In the genomic region with DNA sequence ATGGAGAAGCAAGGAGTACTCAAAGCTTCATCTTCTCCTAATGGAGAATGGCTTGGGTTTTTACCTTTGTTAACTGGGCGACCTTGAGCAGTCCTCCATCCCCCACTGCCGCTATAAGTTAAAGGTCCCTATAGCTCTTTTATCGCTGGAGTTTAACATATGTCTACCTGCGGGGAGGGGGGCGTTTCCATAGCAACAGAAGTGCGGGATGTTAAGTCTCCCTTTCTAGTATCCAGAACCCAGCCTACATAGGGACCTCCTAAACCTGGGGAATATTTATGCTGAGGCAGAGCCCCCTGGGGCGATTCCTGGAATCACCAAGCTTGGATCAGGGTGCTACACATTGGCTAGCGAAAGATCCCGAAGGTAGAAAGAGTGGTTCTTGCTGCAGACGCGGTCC, we compare ENCODE assay signal across 9 mouse cellular contexts.
DNase-seq lines count a peak whose midpoint lies in the region; ATAC-seq and TF ChIP-seq lines count a peak whose summit lies in the region.
"Had no signal": no experiment of that assay in that cellular context is flagged by ENCODE, and none has a peak within 500 bp of the region (broad histone marks: within the 10 kb centered on the region; RNA-seq: fewer than 3 reads in every experiment).

No protein-coding gene starts in this region.

- peaks cover 25% of the 10 kb centered on the region for H3K27me3 ChIP-seq in embryonic facial prominence, embryonic 13.5 days
- peaks cover 46% of the 10 kb centered on the region for H3K27me3 ChIP-seq in embryonic facial prominence, embryonic 10.5 days (replicated peaks; ENCODE audit: low read depth, poor library complexity, severe bottlenecking)
- H3K27me3 ChIP-seq in hindbrain, embryonic 10.5 days (ENCODE audit: insufficient read depth, poor library complexity, severe bottlenecking) = peaks cover 17% of the 10 kb centered on the region; the same call in 1 of the 2 replicates
- H3K27me3 ChIP-seq in midbrain, embryonic 12.5 days = 0 out of 2 replicates have a peak, but pooled peaks cover 2% of the 10 kb centered on the region

- no peaks in the 10 kb centered on the region for H3K36me3 ChIP-seq in embryonic facial prominence, embryonic 13.5 days
- no peaks in the 10 kb centered on the region for H3K36me3 ChIP-seq in embryonic facial prominence, embryonic 10.5 days (replicated peaks)
- no peaks in the 10 kb centered on the region for H3K36me3 ChIP-seq in hindbrain, embryonic 10.5 days
- H3K36me3 ChIP-seq in midbrain, embryonic 12.5 days = no peaks in the 10 kb centered on the region
- H3K36me3 ChIP-seq: limb, embryonic 15.5 days had no signal

- H3K4me3 ChIP-seq in embryonic facial prominence, embryonic 13.5 days = no peak overlapping the region
- H3K4me3 ChIP-seq in embryonic facial prominence, embryonic 10.5 days = no peak overlapping the region
- H3K4me3 ChIP-seq in hindbrain, embryonic 10.5 days = no peak overlapping the region
- H3K4me3 ChIP-seq in midbrain, embryonic 12.5 days = no peak overlapping the region
- H3K4me3 ChIP-seq in layer of hippocampus, adult 2 months = no peak overlapping the region
- H3K4me3 ChIP-seq: limb, embryonic 15.5 days had no signal

- H3K9me3 ChIP-seq in embryonic facial prominence, embryonic 13.5 days = no peaks in the 10 kb centered on the region
- no peaks in the 10 kb centered on the region for H3K9me3 ChIP-seq in embryonic facial prominence, embryonic 10.5 days
- H3K9me3 ChIP-seq in hindbrain, embryonic 10.5 days = no peaks in the 10 kb centered on the region
- no peaks in the 10 kb centered on the region for H3K9me3 ChIP-seq in midbrain, embryonic 12.5 days
- H3K9me3 ChIP-seq: limb, embryonic 15.5 days had no signal

- no peak for ATAC-seq in embryonic facial prominence, embryonic 13.5 days (ENCODE audit: insufficient number of reproducible peaks, insufficient read depth, low FRiP score, low TSS enrichment, low read depth)
- ATAC-seq in midbrain, embryonic 12.5 days (ENCODE audit: low FRiP score, low read depth) = peak; percentile 39; the same call in 1 of the 2 replicates
- no peak for ATAC-seq in megakaryocyte progenitor cell, adult 5-6 weeks (replicated peaks; ENCODE audit: poor library complexity)

- no peak overlapping the region for H3K27ac ChIP-seq in embryonic facial prominence, embryonic 13.5 days
- H3K27ac ChIP-seq in embryonic facial prominence, embryonic 10.5 days (replicated peaks) = no peak overlapping the region
- H3K27ac ChIP-seq in hindbrain, embryonic 10.5 days = peak overlapping the region; percentile 57; the same call in 1 of the 2 replicates
- no peak overlapping the region for H3K27ac ChIP-seq in midbrain, embryonic 12.5 days (replicated peaks)
- H3K27ac ChIP-seq in layer of hippocampus, adult 2 months = no peak overlapping the region
- H3K27ac ChIP-seq: limb, embryonic 15.5 days had no signal

- H3K9ac ChIP-seq in embryonic facial prominence, embryonic 13.5 days = no peak overlapping the region
- H3K9ac ChIP-seq in midbrain, embryonic 12.5 days (replicated peaks) = no peak overlapping the region
- H3K9ac ChIP-seq: limb, embryonic 15.5 days had no signal

- TF ChIP-seq CTCF in layer of hippocampus, adult 2 months (conservative IDR thresholded peaks at IDR 0.05) = no peak

- 44% methylated on average over 11 of the region's 11 CpGs for WGBS in embryonic facial prominence, embryonic 13.5 days
- WGBS in embryonic facial prominence, embryonic 10.5 days = 43% methylated on average over 11 of the region's 11 CpGs
- 43% methylated on average over 11 of the region's 11 CpGs for WGBS in hindbrain, embryonic 10.5 days
- WGBS in midbrain, embryonic 12.5 days = 40% methylated on average over 11 of the region's 11 CpGs

- DNase-seq in embryonic facial prominence, embryonic 10.5 days (ENCODE audit: low spot score) = no peak
- peak; percentile 19 for DNase-seq in ZHBTc4 (ENCODE audit: low read depth, low spot score)
- no peak for DNase-seq in hindbrain, embryonic 10.5 days (ENCODE audit: low spot score)
- DNase-seq in layer of hippocampus, adult 2 months (ENCODE audit: low spot score in 2 of 2) = no peak
- no peak for DNase-seq in spleen, adult 12 weeks (ENCODE audit: low spot score)

- peak overlapping the region; percentile 39; the same call in 1 of the 2 replicates for H3K4me2 ChIP-seq in embryonic facial prominence, embryonic 13.5 days
- no peak overlapping the region for H3K4me2 ChIP-seq in midbrain, embryonic 12.5 days (replicated peaks)
- H3K4me2 ChIP-seq: limb, embryonic 15.5 days had no signal

- peaks cover 10% of the 10 kb centered on the region; the same call in 1 of the 2 replicates for H3K4me1 ChIP-seq in embryonic facial prominence, embryonic 13.5 days
- peaks cover 23% of the 10 kb centered on the region for H3K4me1 ChIP-seq in embryonic facial prominence, embryonic 10.5 days
- H3K4me1 ChIP-seq in hindbrain, embryonic 10.5 days (replicated peaks) = peaks cover 34% of the 10 kb centered on the region
- H3K4me1 ChIP-seq in midbrain, embryonic 12.5 days = peaks cover 40% of the 10 kb centered on the region
